Mouse (Mus musculus): ENCODE measurements at regions not wholly inside any gene's neighbourhood (a gene's known extent, or its start where the extent isn't known, plus 50 kb on each side); places are given as distances from the start of the nearest gene placed in this dataset.

DNA sequence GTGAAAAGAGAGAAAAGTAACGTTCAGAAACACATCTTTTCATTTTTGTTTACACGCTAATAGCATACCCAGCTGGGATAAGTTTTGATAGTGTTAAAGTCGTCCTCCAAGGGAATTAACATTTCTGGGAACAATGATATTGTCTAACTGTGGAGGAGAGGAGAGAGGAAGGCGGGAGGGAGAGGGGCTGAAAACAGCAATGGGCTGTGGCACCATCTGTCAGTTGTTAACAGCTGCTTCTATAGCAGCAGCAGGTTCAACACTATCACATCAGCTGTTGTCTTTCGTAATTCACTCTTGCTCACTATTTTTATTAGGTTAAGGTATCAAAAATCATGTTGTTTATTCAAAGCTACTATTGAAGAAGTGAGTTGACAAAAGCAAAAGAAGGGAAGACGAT, 1747.4 kb upstream of the G6pd2 start:
- no peak for TF ChIP-seq EP300 (optimal IDR thresholded peaks at IDR 0.05)
- TF ChIP-seq CTCF (IDR thresholded peaks at IDR 0.05; ENCODE audit: low read depth): no peak
- Histone ChIP-seq H3K9me3 (ENCODE audit: control insufficient read depth, low read length) (no peaks in the 10 kb centered on the region), H3K27me3 (ENCODE audit: control insufficient read depth, insufficient read depth, low read length) (no peaks in the 10 kb centered on the region), H3K9ac (ENCODE audit: low read length) (no peak overlapping the region), H3K4me1 (replicated peaks; ENCODE audit: control insufficient read depth, insufficient read depth) (no peaks in the 10 kb centered on the region), H3K36me3 (ENCODE audit: control insufficient read depth, insufficient read depth, low read length) (no peaks in the 10 kb centered on the region), H3K27ac (replicated peaks) (no peak overlapping the region), H3K4me3 (ENCODE audit: low read depth, low read length) (no peak overlapping the region), H3K4me2 (replicated peaks; ENCODE audit: low read depth) (no peak overlapping the region)
- WGBS: 55% methylated on average over 6 of the region's 6 CpGs
- DNase-seq (ENCODE audit: low spot score) (no peak), ATAC-seq (ENCODE audit: low FRiP score, low TSS enrichment) (no peak)

All from stomach, postnatal 0 days (tissue).